Mouse (Mus musculus) testis, postnatal 10 days (tissue): Measurements from ENCODE around the gene Apmap.

ENCODE experiments used
- DNase-seq: peaks from one replicate; pipeline ENCODE4 v3.0.0; 2021; ENCODE audit warnings: low spot score

The Apmap gene

DNA sequence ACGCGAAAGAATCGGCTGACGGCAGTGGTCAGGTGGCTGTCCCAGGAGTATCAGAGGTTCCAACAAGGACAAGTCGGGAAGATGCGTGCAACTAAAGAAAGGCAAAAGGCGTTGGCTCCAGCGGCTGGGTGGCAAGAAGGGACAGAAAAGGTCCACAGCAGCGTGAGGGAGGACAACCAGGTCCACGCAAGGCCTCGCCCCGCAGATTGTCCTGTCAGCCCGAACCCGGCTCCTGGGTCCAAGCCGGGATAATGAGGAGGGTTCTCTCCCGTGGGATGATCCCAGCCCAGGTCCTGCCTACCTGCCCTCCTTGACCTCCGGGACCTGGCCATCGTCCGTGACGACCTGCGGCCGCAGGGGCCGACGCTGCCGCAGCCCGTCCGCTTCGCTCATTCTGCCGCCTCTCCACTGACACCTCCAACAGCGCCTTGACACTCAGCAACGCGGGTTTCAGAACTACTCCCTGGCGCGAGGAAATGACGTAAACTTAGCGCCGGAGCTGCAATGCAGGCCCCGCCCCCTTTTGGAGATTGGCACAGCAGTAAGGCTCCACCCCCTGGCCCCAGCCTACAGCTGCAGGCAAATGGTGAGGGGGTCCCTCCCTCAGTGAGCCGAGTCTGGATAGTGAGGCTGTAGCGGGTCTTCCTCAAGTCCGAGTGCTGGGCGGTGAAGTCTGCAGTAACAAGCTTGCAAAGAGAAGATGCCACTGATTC lies at the start of gene Apmap:
Gene Apmap (minus strand): TSS at position 481 of the 713 bp plus-strand sequence.
- DNase-seq = peak; percentile 99

DNA sequence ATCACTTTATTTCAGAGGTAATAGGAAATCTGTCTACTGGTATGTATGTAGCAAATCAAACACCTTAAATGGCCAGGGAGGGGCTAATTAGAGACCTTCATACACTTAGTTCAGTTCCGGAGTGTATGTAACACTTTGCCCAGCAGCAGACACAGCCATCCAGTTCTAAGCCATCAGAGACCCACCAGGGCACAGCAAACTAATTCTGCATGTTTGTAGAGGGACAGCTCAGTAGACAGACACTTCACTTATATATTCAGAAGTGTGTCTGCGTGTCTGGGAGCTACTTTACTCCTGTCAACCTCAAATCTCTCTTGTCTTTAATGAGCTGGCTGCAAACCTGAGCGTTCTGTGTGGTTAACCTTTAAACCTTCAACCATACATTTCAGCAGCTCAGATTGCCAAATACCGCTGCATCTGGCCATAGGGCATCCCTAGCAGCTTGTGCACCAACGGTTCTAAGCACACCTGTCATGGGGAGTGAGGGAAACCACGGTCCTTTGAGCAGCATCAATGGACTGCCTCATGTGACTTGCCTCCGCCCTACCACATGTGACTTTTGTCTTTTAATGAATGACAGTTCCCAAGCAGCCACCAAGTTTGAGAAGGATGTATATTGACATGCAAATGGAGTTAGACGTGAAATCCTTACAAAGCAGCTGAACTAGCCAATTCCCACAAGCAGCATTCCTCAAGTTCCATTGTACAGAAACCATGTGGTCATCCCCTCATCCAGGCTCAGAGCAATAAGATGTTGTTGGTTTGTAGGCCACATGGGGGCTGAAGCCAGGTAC lies 48.8 kb upstream of the Apmap start:
- DNase-seq = no peak

DNA sequence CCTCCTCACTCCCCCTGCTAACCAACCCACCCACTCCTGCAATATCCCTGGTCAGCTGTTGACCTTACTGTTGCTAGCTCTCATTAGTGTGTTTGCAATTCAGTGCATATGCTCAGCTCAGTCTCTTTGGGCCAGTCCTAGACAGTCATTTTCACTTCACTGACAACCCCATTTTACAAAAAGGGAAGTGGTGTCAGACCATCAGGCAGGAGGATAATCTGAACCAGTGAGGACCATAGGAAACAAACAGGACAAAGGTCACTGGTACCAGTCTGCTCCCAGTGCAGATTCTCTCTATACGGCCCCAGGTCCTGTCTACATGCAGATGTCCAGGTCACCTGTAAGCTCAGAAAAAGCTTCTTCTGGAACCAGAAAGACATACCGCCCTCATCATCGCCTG lies 47.7 kb upstream of the Apmap start:
- DNase-seq = no peak

DNA sequence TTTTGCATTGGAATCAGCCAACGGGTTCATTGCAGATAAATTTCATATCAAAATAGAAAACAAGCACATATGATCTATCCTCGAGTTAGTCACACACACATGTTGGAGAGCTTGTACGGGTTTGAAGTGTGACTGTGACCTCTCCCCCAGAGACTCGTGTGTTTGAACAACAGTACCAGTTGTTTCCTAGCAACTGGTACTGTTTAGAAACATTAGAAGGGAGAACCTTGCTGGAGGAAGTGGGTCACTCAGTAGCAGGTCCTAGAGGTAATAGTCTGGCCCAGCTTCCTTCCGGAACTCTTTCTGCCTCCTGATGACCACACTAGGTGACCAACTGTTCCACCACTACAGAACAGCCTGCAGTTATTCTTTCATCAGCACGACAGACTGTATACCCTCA lies 46.9 kb upstream of the Apmap start:
- DNase-seq = no peak

DNA sequence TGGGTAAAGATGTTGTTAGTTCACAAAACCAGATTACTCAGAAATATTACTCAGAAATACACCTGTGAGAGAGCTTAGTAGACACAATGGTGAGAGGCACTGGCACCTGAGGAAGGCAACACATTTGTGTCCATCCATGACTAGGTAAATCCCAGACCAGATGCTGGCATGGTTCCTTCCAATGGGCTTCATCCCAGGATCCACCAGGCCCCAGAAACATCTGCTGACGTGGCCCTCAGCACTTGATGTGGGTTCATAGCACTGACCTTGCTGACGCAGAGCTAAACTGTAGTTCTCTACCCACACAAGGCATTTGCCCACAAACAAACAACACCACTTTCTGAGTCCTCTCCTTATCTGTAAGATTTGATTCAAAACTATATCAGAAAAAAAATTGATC lies 46.4 kb upstream of the Apmap start:
- DNase-seq = no peak

DNA sequence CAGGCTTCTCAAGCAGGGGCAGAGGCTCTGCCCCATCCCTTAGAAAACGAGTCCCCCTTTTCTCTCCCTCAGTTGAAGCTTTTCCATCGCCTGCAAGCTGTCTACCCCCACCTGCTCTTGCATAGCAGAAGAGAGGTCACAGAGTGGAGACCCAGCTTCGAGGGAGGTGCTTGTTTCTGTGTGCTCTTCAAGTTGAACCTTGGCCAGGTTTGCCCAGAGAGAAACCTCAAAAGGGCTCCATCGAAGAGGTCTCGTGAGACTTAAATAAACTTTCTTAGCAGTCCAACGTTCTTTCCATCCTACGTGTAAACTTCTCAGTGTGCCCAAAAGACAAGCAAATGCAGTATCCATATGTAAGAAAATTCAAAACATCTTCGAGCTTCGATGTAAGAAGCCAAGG lies 43.0 kb upstream of the Apmap start:
- no peak for DNase-seq

DNA sequence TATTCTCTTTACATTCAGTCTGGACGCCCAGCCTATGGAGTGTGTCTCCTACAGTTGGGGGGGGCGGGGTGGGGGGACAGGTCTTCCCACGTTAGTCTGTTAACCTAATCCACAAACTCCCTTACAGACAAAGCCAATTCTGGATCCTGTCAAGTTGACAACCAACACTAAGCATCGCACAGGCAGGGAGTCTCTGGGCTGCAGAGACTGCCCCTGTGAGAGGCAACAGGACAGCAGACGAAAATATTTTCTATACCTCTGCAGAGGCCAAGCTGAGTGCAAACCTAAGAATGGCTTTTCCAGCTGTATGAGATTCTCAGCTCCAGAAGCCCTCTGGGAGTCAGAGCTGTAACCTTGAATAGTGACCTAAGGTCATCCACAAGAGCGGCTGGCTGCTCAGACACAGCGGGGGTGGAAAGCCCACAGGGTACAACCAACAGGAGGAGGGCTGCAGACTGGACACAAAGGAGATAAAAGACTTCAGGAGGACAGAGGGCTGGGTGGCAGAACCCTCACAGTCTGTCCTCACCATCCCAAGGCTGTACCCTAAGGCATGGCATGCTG lies 42.2 kb upstream of the Apmap start:
- DNase-seq = no peak

DNA sequence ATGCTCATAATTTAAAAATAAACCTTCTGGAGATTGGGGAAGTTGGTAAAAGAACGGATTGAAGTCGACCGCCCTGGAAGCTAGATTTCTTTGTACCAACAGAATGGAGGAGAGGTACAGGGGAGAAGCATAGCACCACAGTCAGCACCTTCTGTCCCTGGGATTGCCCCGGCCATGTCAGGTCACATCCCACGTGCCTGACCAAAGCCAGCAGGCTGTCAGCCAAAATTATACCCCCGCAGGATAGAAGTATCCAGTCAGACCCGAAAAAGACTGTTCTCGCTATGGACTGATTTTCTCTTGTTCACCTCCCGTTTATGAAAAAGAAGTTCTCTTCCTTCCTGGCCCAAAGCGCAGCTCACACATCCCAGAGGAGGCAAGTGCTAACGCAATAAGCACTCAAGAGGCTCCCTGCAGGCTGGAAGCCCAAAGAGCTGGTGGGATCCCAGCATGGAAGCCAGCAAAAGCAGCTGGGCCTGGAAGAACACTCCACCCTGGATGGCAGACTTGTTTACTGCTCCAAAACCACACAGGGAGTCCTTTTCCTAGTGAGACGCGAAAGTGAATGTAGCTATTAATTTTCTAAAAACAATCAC lies 40.0 kb upstream of the Apmap start:
- peak; percentile 54 for DNase-seq

DNA sequence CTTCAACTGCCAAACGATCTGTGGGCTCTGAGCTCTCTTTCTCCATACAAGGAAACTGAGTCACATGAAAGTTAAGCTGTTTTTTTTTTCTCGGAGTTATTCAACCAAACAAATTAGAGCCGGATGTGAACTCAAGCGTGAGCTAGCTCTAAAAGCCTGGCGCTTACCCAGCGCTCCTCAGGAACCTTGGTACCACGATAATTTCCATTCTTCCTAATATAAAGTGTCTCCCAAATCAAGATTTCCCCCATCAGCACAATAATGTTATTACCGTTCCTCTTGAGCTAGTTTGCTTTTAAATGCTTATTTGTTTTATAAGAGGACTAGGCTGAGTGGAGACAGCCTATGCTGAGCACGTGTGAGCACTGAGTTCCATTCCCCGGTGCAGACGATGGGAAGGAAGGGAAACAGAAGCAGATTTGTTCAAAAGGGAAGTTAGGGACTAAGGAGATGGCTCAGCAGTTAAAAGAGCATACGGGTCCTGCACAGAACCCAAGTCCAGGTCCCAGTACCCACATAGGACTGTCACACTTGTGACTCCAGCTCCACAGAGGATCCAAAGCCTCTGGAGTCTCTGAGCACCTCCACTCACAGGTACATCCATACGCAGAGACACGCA lies 39.4 kb upstream of the Apmap start:
- no peak for DNase-seq

DNA sequence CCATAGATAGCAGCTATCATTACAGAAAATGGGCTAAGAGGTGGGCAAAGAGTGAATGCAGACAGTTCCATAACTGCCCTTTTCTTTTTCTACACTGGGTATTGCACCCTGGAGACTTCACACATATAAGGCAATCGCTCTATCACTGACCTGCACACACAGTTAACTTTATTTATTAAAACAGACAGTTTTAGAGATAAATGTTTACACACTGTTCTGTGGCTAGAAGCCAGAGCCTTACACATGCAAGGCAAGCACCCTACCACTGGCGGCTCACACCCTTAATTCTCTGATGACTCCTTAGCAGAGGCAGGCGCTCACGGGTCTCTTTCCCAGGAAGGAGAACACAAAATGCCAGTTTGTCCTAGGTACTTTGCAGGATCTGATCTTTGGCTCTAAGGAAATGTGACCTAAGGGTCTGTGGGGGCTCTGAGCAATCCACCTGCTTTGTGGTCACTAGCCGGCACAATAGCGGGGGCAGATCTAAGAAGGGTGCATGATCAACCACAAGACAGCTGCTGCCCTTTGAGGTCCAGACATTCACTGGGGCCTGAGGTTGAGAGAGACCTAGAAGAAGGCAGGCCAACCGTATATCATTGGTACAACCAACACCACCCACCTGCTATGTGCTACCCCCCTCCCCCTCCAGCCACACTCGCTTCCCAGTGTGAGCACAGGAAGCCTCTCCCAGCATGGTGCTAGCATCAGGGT lies 38.2 kb upstream of the Apmap start:
- DNase-seq = no peak

DNA sequence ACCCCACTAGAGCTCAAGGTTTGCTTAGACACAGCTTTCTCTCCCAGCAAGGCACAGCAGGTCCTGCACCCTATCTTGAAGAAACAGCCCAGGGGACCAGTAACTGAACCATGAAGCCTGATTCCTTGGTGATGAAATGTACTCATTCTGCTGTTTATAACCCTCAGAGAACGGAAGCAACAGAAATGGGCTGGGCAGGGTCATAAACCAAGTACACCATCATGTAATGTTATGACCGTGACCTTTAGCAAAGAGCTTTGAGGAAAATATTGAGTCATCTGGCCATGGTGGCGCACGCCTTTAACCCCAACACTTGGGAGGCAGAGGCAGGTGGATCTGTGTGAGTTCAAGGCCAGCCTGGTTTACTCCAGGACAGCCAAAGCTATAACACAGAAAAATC lies 36.9 kb upstream of the Apmap start:
- DNase-seq = no peak

DNA sequence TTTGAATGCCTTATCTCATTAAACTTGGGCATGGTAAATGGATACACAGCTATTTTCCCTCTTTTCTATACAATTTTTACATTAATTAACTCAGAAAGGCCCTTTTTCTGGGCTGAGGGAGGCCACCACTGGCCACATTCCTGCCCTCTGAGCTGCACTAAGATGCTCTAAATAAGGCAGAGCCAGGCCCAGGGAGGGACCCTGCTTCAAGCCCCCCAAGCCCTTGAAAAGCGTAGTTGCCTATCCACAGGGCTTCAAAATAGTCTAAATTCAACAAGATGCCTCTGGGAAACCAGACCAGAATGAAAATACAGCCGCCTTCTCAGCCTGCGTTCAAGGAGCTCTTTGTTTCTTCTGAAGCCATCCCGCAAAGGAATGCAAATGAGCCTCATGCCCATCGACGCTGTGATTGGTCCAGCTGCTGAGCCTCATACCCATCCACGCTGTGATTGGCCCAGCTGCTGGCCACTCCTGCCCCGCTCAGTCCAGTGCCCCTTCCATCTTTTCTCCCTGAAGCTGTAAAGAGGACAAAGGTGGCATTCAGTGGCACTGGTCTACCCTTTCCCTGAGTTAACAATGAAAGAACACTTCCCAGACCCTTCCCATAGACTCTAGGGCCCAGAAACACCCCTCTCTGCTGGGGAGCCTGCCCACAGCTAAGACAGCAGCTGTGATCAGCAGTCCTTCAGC lies 35.5 kb upstream of the Apmap start:
- DNase-seq = no peak

DNA sequence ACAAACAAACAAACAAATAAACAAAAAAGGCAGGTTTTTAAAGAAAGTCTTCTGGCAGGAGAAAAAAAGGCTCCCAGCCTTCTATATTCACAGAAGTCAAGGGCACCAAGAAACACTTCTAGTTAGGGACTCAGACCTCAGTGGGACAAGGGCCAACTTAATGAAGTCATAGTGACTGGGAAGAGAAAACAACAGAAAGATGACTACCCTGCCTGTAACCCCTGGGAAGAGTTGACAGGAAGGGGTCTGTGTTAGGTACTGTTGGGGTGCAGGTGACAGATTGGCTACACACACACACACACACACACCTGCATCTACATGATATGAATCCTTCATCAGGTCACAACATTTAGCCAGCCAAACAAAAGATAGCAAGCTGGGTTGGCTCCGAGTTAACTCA lies 34.8 kb upstream of the Apmap start:
- no peak for DNase-seq

DNA sequence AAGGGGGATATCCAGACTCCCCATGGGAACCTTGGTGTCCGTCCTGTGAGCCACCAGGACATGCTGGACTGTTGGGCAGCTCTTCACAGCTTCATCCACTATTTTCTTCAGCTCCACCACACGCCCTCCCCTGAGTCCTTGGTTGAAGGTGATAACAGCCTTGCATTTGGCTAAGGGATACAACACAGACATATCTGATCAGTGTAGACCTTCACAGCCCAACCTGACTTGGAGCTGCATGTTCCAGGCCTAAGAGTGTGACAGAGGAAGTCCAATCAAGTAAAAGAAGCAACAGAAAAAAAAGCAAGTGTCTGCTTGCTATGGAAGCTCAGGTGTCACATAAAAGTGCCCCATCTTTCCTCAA lies 30.0 kb upstream of the Apmap start:
- no peak for DNase-seq

DNA sequence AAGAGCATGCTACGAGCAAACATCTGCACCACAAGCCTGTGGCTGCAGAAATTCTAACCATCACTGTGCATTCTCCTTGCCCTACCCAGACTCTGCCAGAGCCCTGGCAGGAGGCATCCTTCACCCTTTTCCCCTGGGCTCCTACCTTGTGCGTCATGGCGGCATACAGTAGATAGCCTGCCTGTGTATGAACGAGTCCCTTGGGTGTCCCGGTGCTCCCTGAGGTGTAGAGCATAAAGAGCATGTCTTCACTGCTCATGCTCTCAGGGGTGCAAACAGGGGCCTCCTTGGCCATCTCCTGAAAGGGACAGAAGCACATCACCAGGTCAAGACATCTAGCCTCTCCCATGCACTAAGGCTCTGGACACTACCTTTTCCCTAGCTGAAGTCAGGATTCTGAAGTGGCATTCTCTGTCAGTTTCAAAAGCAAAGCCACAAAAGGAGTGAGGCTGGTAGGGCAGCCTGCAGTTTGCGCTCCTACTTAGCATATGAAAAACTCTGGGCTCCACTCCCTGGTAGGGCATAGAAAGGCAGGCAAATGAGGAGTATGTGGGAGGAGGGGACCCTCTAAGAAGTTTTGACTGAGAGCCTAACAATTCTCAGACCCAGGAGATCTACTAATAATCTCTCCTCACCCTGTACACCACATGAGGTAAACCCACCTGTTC lies 29.5 kb upstream of the Apmap start:
- no peak for DNase-seq

DNA sequence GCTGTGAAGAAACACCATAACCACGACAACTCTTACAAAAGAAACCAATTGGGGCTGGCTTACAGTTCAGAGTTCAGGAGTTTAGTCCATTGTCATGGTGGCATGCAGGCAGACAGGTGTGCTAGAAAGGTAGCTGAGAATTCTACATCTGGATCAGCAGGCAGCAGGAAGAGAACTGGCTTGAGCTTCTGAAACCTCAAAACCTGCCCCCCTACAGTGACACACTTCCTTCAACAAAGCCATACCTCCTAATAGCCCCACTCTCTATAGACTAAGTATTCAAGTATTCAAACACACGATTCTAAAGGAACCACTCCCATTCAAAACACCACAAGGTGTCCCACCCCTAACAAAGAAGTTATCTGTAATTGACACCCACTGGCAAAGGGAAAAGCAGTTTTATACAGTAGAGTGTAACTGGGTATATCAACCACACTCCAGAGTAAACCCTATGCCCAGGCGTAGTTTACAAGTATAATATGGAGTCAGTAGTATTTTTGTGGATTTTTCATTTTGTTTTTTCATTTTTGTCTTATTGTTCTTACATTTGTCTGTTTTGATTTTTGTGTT lies 27.6 kb upstream of the Apmap start:
- no peak for DNase-seq

DNA sequence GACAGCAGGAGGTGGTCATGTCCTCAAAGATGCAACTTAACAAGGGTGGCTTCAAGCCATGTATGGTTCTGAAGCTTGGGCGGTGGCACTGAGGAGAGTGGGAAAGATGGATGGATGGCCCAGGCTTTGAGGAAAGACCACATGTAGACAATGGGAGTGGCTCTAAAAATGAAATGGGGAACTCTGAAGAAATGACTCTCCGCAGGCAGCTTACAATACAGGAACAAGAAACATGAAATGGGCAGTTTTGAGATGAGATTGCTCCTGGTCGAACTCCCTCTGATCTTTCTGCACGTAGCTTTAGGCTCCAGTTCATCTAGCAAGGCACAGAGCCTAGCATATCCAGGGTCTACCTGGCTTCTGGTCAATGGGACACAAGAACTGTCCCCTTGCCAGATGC lies 20.9 kb upstream of the Apmap start:
- no peak for DNase-seq

DNA sequence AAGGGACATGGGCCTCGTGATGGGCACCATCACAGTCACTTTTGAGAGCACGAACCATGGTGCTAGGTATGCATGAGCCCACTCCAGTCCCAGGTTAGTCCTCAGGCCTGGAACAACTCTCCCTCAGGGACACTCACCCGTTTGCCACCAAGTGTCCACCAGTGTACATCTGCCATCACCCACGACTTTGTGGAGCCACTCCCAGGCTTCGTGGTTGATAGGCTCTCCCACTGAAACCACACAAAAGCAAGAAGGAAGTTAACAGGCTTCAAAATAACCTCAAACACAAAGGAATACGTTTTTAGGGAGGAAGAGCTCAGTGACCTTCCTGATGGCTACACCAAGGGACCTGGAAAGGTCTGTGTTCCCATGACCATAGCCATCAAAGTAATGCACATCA lies 18.8 kb upstream of the Apmap start:
- no peak for DNase-seq

DNA sequence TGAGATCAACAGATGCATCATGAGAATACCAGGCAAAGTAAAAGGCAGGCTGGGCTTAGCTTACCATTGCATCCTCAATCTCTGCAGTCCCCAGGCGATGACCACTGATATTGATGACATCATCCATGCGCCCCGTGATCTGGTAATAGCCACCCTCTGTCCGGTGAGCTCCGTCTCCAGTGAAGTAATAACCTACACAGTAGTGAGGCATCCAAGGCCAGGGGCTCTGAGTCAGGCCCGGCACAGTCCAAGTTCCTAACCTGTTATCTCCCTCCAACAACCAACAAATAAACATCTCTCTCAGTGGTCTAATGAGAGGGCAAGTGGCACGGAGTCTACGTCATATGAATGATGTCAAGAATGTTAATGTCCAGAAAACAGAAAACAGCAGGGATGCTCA lies 16.6 kb upstream of the Apmap start:
- no peak for DNase-seq

DNA sequence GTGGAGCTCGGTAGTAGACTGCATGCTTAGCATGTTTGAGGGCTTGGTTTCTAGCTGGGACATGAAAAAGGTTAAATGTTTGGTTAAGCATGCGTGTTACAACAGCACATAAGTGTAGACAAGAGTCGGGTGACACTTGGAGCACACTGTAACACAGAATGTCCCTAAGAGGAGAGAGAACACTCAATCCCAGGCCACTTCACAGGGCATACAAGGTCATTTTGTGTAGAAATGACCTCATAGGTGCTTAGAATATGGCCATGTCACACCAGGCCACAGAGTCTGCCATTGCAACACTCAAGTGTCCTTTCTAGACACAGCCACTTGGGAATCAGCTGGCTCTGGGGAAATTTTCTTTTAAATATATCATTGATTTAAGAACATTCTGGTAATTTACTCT lies 15.6 kb upstream of the Apmap start:
- DNase-seq = no peak

DNA sequence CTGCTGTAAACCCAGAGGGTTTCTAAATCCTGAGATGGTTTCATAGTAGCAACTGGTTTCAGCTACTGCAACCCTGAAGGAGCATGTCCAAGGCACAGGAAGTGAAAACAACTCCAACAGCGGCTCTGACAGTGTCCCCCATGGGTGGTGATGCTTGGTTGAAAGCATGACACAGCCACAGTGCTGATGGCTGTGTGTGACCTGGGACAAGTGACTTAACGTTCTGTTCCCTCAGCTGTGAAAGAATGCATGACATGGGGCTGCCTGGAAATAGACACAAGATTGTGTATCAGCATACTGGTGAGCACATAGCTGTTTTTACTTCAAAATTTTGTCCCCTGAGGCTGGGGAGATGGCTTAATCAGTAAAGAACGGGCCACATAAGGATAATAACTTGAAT lies 13.3 kb upstream of the Apmap start:
- no peak for DNase-seq
